Mouse (Mus musculus) myocyte (in vitro differentiated cells): ENCODE measurements at regions not wholly inside any gene's neighbourhood (a gene's known extent, or its start where the extent isn't known, plus 50 kb on each side); places are given as distances from the start of the nearest gene placed in this dataset.

Experiments
- H3K27me3 ChIP-seq: one replicate; pipeline ENCODE4 v1.6.1; 2011; ENCODE audit not compliant: control insufficient read depth, insufficient read depth, insufficient read length
- H3K36me3 ChIP-seq: one replicate; pipeline ENCODE4 v1.6.1; 2011; ENCODE audit not compliant: control insufficient read depth, insufficient read depth
- H3K4me2 ChIP-seq: one replicate; pipeline ENCODE4 v1.6.1; 2011; ENCODE audit warnings: low read depth, control low read depth
- H3K4me3 ChIP-seq: one replicate; pipeline ENCODE4 v1.5.1; 2011; ENCODE audit warnings: mild to moderate bottlenecking, control low read depth, moderate library complexity
- H3K79me2 ChIP-seq: one replicate; pipeline ENCODE4 v1.6.1; 2011; ENCODE audit not compliant: control insufficient read depth, insufficient read depth
- H3ac ChIP-seq: one replicate; pipeline ENCODE4 v1.6.1; 2011; ENCODE audit not compliant: control insufficient read depth, insufficient read length
- CEBPB ChIP-seq: IDR thresholded peaks from 2 replicates; pipeline ENCODE4 v1.6.1; 2011; ENCODE audit warnings: mild to moderate bottlenecking, moderate library complexity; ENCODE audit not compliant: poor library complexity, insufficient read depth, severe bottlenecking
- E2F4 ChIP-seq: IDR thresholded peaks from one replicate; pipeline ENCODE4 v1.6.1; 2011; ENCODE audit warnings: mild to moderate bottlenecking, control low read depth, moderate library complexity; ENCODE audit not compliant: insufficient read depth
- MAX ChIP-seq: IDR thresholded peaks from one replicate; pipeline ENCODE4 v1.6.1; 2011; ENCODE audit warnings: low read depth, mild to moderate bottlenecking, control low read depth
- MYOD1 ChIP-seq, 3 experiments: IDR thresholded peaks; one replicate each; pipeline ENCODE4 v1.6.1; 2011; ENCODE audit warnings: control low read depth in 2 of 3, low read depth in 2 of 3, mild to moderate bottlenecking in 2 of 3, moderate library complexity in 1 of 3; ENCODE audit not compliant: insufficient read length in 2 of 3, control insufficient read depth in 1 of 3
- MYOG ChIP-seq, 3 experiments: IDR thresholded peaks; one replicate each; pipeline ENCODE4 v1.6.1; 2011; ENCODE audit warnings: control low read depth in 2 of 3, low read depth in 2 of 3, mild to moderate bottlenecking in 2 of 3; ENCODE audit not compliant: insufficient read length in 2 of 3, control insufficient read depth in 1 of 3, insufficient read depth in 1 of 3
- POLR2A ChIP-seq: IDR thresholded peaks from one replicate; pipeline ENCODE4 v1.6.1; 2011; ENCODE audit warnings: low read depth, mild to moderate bottlenecking, control low read depth, moderate library complexity; ENCODE audit not compliant: insufficient read length
- POLR2AphosphoS2 ChIP-seq: IDR thresholded peaks from one replicate; pipeline ENCODE4 v1.6.1; 2011; ENCODE audit warnings: low read depth, control low read depth; ENCODE audit not compliant: insufficient read length
- REST ChIP-seq: IDR thresholded peaks from one replicate; pipeline ENCODE4 v1.6.1; 2011; ENCODE audit warnings: mild to moderate bottlenecking, control low read depth, moderate library complexity; ENCODE audit not compliant: insufficient read depth, insufficient read length
- SRF ChIP-seq: IDR thresholded peaks from one replicate; pipeline ENCODE4 v1.6.1; 2011; ENCODE audit warnings: low read depth; ENCODE audit not compliant: control insufficient read depth, insufficient read length
- TCF12 ChIP-seq: IDR thresholded peaks from one replicate; pipeline ENCODE4 v1.6.1; 2011; ENCODE audit warnings: mild to moderate bottlenecking, control low read depth; ENCODE audit not compliant: poor library complexity, insufficient read depth, severe bottlenecking
- TCF3 ChIP-seq: IDR thresholded peaks from one replicate; pipeline ENCODE4 v1.6.1; 2011; ENCODE audit warnings: low read depth, control low read depth; ENCODE audit not compliant: insufficient read length
- USF1 ChIP-seq: IDR thresholded peaks from one replicate; pipeline ENCODE4 v1.6.1; 2011; ENCODE audit warnings: low read depth, mild to moderate bottlenecking, control low read depth, moderate library complexity

- H3K79me2 ChIP-seq, result no peaks in the 10 kb centered on the region
Observed at GRCm38 (mm10) chr12:106852736-106853135, 635.7 kb upstream of the 3110018I06Rik start.

DNA sequence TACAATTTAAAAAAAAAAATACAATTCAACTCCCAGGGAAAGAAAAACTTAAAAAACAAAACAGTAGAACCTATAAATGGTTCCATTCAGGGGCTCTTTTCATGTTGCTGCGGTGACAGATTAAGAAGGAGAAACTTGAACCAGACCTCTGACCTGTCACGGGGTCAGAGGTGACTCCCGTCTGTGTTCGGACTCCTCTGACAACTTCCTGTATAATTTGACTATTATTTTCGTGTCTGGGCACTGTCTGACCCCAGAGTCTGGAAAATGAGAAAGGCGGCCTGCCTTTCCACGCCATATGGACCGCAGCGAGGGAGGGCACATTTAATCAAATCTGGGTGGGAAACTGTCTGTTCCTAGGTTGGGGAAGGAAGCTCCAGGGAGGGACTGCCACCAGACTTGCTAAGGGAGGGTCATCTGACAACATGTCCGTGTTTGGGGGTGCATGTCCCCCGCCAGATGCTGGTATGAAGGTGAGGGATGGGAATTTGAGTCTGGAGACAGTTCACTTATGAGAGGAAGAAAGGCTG is 634.7 kb upstream of the 3110018I06Rik start:
- H3K27me3 ChIP-seq, result no peaks in the 10 kb centered on the region
- H3K4me2 ChIP-seq, result no peak overlapping the region
- no peak overlapping the region for H3K4me3 ChIP-seq
- no peaks in the 10 kb centered on the region for H3K36me3 ChIP-seq
- H3ac ChIP-seq, result no peak overlapping the region
- TF ChIP-seq POLR2AphosphoS2, result no peak
- no peak for TF ChIP-seq TCF3
- no peak for TF ChIP-seq POLR2A
- TF ChIP-seq MYOD1 (IDR thresholded peaks at IDR 0.05; ENCODE audit: control insufficient read depth in 1 of 3, insufficient read length in 2 of 3, low read depth in 2 of 3), result no peak
- no peak for TF ChIP-seq MYOG (IDR thresholded peaks at IDR 0.05; ENCODE audit: control insufficient read depth in 1 of 3, insufficient read depth in 1 of 3, insufficient read length in 2 of 3, low read depth in 2 of 3)
- no peak for TF ChIP-seq MAX
- no peak for TF ChIP-seq E2F4
- TF ChIP-seq SRF, result no peak
- TF ChIP-seq CEBPB, result no peak
- TF ChIP-seq USF1, result no peak
- no peak for TF ChIP-seq TCF12
- TF ChIP-seq REST, result no peak
- no peaks in the 10 kb centered on the region for H3K79me2 ChIP-seq

More at GRCm38 (mm10) chr12:106852736-106853135, 635.7 kb upstream of the 3110018I06Rik start:
- no peak overlapping the region for H3K4me3 ChIP-seq
- no peaks in the 10 kb centered on the region for H3K27me3 ChIP-seq
- no peak overlapping the region for H3ac ChIP-seq
- no peaks in the 10 kb centered on the region for H3K36me3 ChIP-seq
- TF ChIP-seq E2F4 (no peak), USF1 (no peak), POLR2AphosphoS2 (no peak), SRF (no peak)
- H3K4me2 ChIP-seq, result no peak overlapping the region

- no peak overlapping the region for H3K4me2 ChIP-seq
Observed at GRCm38 (mm10) chr12:106855520-106855919, 632.9 kb upstream of the 3110018I06Rik start.

DNA sequence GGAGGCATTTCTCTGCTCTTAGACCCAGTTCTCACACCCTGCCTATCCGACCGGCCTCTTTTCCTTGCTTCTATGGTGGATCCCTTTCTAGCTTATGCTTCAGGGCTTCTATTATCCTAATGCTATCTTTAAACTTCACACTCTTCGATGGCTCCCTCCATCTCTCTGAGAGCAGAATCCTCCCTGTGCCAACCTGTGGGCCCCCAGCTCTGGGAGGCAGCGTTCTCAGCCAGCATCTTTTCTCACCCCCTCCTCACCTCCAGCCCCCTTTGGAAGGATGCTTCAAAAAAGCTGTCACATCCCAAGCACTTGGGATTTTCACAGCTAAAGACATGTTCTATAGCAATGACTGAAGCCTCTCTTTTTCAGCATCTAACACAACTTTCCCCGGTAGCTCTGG is 626.8 kb upstream of the 3110018I06Rik start:
- Histone ChIP-seq H3K27me3 (no peaks in the 10 kb centered on the region), H3K36me3 (no peaks in the 10 kb centered on the region), H3K4me2 (no peak overlapping the region), H3K4me3 (no peak overlapping the region), H3K79me2 (no peaks in the 10 kb centered on the region), H3ac (no peak overlapping the region)
- no peak for TF ChIP-seq POLR2AphosphoS2
- TF ChIP-seq POLR2A, result no peak
- TF ChIP-seq SRF, result no peak
- TF ChIP-seq MYOG (IDR thresholded peaks at IDR 0.05; ENCODE audit: control insufficient read depth in 1 of 3, insufficient read depth in 1 of 3, insufficient read length in 2 of 3, low read depth in 2 of 3), result no peak
- TF ChIP-seq USF1, result no peak

More at GRCm38 (mm10) chr12:106855520-106855919, 632.9 kb upstream of the 3110018I06Rik start:
- no peaks in the 10 kb centered on the region for H3K36me3 ChIP-seq
- no peak overlapping the region for H3K4me3 ChIP-seq
- H3K79me2 ChIP-seq, result no peaks in the 10 kb centered on the region
- no peaks in the 10 kb centered on the region for H3K27me3 ChIP-seq
- no peak overlapping the region for H3ac ChIP-seq
- TF ChIP-seq MAX (no peak), MYOD1 (IDR thresholded peaks at IDR 0.05; ENCODE audit: control insufficient read depth in 1 of 3, insufficient read length in 2 of 3, low read depth in 2 of 3) (no peak), POLR2A (no peak), SRF (no peak), MYOG (IDR thresholded peaks at IDR 0.05; ENCODE audit: control insufficient read depth in 1 of 3, insufficient read depth in 1 of 3, insufficient read length in 2 of 3, low read depth in 2 of 3) (no peak), E2F4 (no peak), POLR2AphosphoS2 (no peak), CEBPB (no peak), USF1 (no peak), TCF3 (no peak), REST (no peak), TCF12 (no peak)

GRCm38 (mm10) chr12:106864076-106864475 is 624.4 kb upstream of the 3110018I06Rik start:
- H3K4me2 ChIP-seq, result no peak overlapping the region
- no peaks in the 10 kb centered on the region for H3K79me2 ChIP-seq
- H3K27me3 ChIP-seq, result no peaks in the 10 kb centered on the region
- no peak overlapping the region for H3K4me3 ChIP-seq
- TF ChIP-seq TCF12, result no peak
- no peak for TF ChIP-seq MAX
- TF ChIP-seq REST, result no peak
- TF ChIP-seq TCF3, result no peak
- TF ChIP-seq POLR2AphosphoS2, result no peak
- TF ChIP-seq POLR2A, result no peak
- TF ChIP-seq E2F4, result no peak
- no peak for TF ChIP-seq MYOG (IDR thresholded peaks at IDR 0.05; ENCODE audit: control insufficient read depth in 1 of 3, insufficient read depth in 1 of 3, insufficient read length in 2 of 3, low read depth in 2 of 3)
- no peaks in the 10 kb centered on the region for H3K36me3 ChIP-seq
- H3ac ChIP-seq, result no peak overlapping the region
